Mouse (Mus musculus) ovary, adult 18-20 months (tissue): ENCODE measurements around the gene Vgll4.

Source experiments
- DNase-seq: peaks from one replicate; pipeline ENCODE4 v3.0.0; 2022; ENCODE audit warnings: low spot score, mixed read lengths

Gene Vgll4

GRCm38 (mm10) chr6:114917770-114918635 lies 51.8 kb downstream of the Vgll4 start:
- no peak for DNase-seq

GRCm38 (mm10) chr6:114917129-114917528 lies 52.7 kb downstream of the Vgll4 start:
- DNase-seq, result no peak

- DNase-seq, result no peak
Observed at GRCm38 (mm10) chr6:114916715-114916992, 53.1 kb downstream of the Vgll4 start.

- no peak for DNase-seq
Observed at GRCm38 (mm10) chr6:114915915-114916714, 53.7 kb downstream of the Vgll4 start.

- no peak for DNase-seq
Observed at GRCm38 (mm10) chr6:114914041-114914716, 55.6 kb downstream of the Vgll4 start.

- DNase-seq, result no peak
Observed at GRCm38 (mm10) chr6:114913142-114913541, 56.7 kb downstream of the Vgll4 start.

GRCm38 (mm10) chr6:114911540-114911939 lies 58.3 kb downstream of the Vgll4 start:
- no peak for DNase-seq

GRCm38 (mm10) chr6:114909801-114910200 lies 60.0 kb downstream of the Vgll4 start:
- no peak for DNase-seq

- no peak for DNase-seq
Observed at GRCm38 (mm10) chr6:114907459-114907858, 62.3 kb downstream of the Vgll4 start.

GRCm38 (mm10) chr6:114906209-114906608 lies 63.6 kb downstream of the Vgll4 start:
- DNase-seq, result no peak

- DNase-seq, result no peak
Observed at GRCm38 (mm10) chr6:114905253-114906028, 64.4 kb downstream of the Vgll4 start.

GRCm38 (mm10) chr6:114904818-114905217 lies 65.0 kb downstream of the Vgll4 start:
- DNase-seq, result no peak

GRCm38 (mm10) chr6:114904233-114904632 lies 65.6 kb downstream of the Vgll4 start:
- no peak for DNase-seq

- no peak for DNase-seq
Observed at GRCm38 (mm10) chr6:114901921-114902320, 67.9 kb downstream of the Vgll4 start.

- DNase-seq, result no peak
Observed at GRCm38 (mm10) chr6:114901321-114901824, 68.4 kb downstream of the Vgll4 start.

- no peak for DNase-seq
Observed at GRCm38 (mm10) chr6:114900194-114900593, 69.6 kb downstream of the Vgll4 start.

GRCm38 (mm10) chr6:114899652-114900051 lies 70.1 kb downstream of the Vgll4 start:
- no peak for DNase-seq

- DNase-seq, result no peak
Observed at GRCm38 (mm10) chr6:114898949-114899348, 70.8 kb downstream of the Vgll4 start.

- DNase-seq, result no peak
Observed at GRCm38 (mm10) chr6:114896281-114896680, 73.5 kb downstream of the Vgll4 start.

- no peak for DNase-seq
Observed at GRCm38 (mm10) chr6:114895191-114895590, 74.6 kb downstream of the Vgll4 start.

- no peak for DNase-seq
Observed at GRCm38 (mm10) chr6:114894548-114895106, 75.2 kb downstream of the Vgll4 start.
